Mouse (Mus musculus) left cerebral cortex, postnatal 25 days (tissue): ENCODE measurements at regions not wholly inside any gene's neighbourhood (a gene's known extent, or its start where the extent isn't known, plus 50 kb on each side); places are given as distances from the start of the nearest gene placed in this dataset.
A peak's percentile ranks its signal among the peaks of the same experiment; 100 is the strongest.

Experiments
- DNase-seq, 2 experiments: peaks; one replicate each; pipeline ENCODE4 v3.0.0; 2022; ENCODE audit warnings: low spot score in 2 of 2, mixed read lengths in 1 of 2
- intact Hi-C: fragments of 180-260 bp; cut with DNase I; formaldehyde crosslinking; loops from one replicate; pipeline ENCODE4 v1.15.1; 2025

DNA sequence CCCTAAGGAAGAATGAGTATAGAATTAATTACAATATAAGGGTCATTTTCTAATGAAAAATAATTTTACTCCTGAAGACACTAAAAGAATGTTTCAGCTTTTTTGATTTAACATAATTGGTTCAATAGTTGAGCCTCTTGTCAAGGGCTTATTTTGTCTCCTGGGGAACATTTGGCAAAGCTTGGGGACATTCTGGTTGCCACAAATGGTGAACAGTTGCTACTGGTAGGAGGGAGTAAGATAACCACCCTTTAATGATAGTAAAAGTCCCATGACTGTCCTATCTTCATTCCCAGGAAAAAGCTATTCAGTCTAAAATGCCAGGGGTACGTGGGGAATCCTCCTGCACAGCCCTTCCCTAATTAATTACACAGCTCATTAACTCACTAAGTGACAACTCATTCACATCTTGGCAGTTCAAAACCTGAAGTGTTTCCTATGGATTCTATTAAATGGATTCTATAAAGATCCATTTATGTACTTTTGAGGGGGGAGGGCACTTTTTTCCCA, 217.3 kb upstream of the Sox9 start:
- DNase-seq = no peak
- intact Hi-C loops = no loop called here

GRCm38 (mm10) chr11:112566071-112566470, 216.0 kb upstream of the Sox9 start:
- no peak for DNase-seq
- intact Hi-C loops = no loop called here

DNA sequence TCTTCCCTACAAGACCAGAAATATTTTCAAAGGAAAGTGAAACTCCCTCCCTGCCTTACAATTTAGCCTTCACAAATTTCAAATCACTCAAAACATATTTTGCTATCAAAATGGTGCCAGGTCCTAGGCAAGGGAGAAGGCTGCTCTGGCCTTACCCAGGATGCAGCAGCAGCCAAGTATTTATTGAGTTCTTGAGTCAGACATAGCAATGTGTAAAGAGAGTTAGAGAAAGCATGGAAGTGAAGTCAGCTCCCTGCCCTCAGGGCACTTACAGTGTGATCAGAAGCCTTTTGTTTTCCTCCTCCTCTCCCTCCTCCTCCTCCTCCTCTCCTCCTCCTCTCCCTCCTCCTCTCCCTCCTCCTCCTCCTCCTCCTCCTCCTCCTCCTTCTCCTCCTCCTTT, 194.6 kb upstream of the Sox9 start:
- intact Hi-C loops = no loop called here
- no peak for DNase-seq

- intact Hi-C loops = no loop called here
Observed at GRCm38 (mm10) chr11:112588088-112588487, 193.9 kb upstream of the Sox9 start.

GRCm38 (mm10) chr11:112590214-112590613, 191.8 kb upstream of the Sox9 start:
- intact Hi-C loops = no loop called here
- DNase-seq = no peak

More at GRCm38 (mm10) chr11:112588088-112588487, 193.9 kb upstream of the Sox9 start:
- no peak for DNase-seq

DNA sequence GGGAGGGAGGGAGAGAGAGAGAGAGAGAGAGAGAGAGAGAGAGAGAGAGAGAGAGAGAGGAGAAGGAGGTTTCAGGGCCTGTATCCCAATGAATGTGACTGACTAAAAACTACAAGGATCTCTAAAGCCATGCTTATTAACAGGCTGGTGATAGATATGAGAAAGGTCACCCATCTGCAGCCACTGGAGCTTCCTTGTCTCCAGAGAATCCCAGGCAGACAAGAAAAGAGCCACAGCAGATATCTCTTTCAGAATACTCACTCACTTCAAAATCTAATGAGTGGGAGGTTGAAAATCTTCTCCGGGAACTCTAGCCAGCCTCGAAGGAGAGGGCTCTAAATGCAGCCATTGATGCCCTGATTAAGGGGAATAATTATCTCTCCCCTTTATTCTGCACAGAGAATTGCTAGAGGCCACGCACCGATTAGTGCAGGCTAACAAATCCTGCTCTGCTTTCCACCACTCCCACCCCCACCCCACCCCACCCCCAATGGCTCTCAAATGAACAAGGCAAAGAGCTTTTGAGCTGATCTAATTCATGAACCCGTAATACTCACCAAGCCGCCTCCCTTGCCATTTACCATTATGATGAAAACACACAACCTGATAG, 189.5 kb upstream of the Sox9 start:
- intact Hi-C loops = no loop called here

DNA sequence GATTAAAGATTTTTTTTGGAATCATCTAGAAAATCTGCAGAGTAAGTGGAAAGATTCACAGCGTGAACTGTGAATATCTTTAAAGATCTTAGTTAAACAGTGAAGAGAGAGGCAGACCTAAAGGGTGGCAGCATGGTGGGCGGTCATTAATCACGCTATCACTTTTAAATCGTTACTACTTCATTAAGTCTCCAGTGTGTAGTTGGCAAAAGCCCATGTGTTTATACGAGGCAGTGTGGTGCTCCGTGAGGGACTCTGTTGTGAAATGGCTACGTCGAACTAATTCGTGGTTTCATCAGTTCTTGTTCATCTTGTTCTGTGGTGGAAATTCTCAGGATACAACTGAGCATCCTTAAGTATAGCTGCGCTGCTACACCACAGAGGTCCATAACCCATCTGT, 188.2 kb upstream of the Sox9 start:
- DNase-seq = no peak
- intact Hi-C loops = no loop called here

More for the DNA sequence above, 189.5 kb upstream of the Sox9 start:
- no peak for DNase-seq

DNA sequence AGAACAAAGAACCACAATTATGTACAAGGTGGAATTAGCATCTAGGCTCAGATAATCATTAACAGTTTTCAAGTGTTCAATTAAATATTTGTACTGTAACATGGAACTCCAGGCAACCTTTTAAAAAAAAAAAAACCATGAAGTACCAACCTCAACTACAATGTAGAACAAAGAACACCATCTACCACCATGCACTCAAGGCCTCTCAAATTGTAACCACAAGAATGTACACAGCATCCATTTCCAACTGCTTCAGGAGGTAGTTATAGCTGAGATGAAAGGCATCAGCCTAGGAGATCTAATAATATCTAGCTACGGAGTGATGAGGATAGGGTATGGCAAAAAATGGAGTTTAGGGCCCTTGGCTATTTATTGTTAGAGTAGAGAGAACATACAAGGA, 174.7 kb upstream of the Sox9 start:
- intact Hi-C loops = no loop called here

DNA sequence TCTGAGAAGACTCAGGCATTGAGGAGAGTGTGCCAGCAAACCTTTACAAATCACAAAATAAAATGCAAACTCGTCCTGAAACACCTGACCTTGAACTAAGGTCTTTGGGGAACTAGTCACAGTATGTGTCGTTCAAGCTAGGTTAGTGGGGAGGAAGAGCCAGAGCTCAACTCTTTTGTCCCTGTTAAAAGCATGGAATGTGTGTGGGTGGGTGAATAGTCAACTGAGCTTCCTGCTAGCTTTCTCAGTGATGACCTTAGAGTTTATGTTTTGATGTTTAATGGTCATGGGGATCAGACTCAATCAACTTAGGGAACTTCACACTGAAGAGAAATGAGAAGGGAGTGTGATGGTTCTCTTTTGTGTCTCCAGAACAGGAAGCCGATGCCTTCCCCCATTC, 172.7 kb upstream of the Sox9 start:
- intact Hi-C loops = no loop called here
- no peak for DNase-seq

More for the DNA sequence above, 174.7 kb upstream of the Sox9 start:
- no peak for DNase-seq

- DNase-seq = peak in 1 of 2 experiments; percentile 51
- intact Hi-C loops = no loop called here
Observed at GRCm38 (mm10) chr11:112611073-112611472, 171.0 kb upstream of the Sox9 start.

- intact Hi-C loops = no loop called here
- no peak for DNase-seq
Observed at GRCm38 (mm10) chr11:112615629-112616028, 166.4 kb upstream of the Sox9 start.

DNA sequence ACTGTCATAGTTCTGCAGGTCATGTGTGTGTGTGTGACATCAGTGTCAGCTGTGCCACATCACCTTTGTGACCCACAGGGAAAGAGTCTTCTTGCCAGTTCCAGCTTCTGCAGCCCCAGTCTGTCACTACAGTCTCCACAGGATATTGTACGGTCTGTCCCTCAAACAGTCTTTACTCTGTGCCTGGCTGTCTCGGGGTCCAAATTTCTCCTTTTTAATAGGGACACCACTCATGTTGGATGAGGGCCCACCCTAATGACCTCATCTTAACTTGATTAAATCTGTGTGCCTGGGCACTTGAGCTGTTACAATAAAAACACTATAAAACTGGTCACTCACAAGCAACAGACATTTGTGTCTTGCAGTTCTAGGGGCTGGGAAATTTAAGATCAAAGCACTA, 165.1 kb upstream of the Sox9 start:
- intact Hi-C loops = no loop called here
- DNase-seq = no peak

GRCm38 (mm10) chr11:112620916-112621315, 161.1 kb upstream of the Sox9 start:
- intact Hi-C loops = no loop called here
- DNase-seq = peak; percentile 21 to 56

- intact Hi-C loops = no loop called here
- DNase-seq = peak in 1 of 2 experiments; percentile 22
Observed at GRCm38 (mm10) chr11:112621385-112622120, 160.5 kb upstream of the Sox9 start.

DNA sequence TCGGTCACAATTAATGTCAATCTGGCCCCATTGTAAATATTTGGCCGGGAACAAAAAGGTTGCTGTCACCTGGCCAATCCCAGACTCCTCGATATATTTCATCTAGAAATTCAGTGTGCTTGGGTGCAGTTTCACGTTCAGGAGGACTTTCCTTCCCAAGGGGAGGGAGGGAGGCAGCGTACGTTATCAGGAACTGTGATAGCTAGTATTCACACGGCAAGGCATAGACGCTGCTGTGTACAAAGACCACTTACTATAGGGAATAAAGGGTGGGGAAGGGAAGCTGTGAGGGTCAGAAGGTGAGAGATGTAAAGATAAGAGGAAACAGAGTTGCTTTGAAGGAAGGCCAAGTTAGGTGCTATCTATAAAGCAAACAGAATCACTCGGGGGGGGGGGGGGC, 132.7 kb upstream of the Sox9 start:
- intact Hi-C loops = no loop called here
- no peak for DNase-seq

DNA sequence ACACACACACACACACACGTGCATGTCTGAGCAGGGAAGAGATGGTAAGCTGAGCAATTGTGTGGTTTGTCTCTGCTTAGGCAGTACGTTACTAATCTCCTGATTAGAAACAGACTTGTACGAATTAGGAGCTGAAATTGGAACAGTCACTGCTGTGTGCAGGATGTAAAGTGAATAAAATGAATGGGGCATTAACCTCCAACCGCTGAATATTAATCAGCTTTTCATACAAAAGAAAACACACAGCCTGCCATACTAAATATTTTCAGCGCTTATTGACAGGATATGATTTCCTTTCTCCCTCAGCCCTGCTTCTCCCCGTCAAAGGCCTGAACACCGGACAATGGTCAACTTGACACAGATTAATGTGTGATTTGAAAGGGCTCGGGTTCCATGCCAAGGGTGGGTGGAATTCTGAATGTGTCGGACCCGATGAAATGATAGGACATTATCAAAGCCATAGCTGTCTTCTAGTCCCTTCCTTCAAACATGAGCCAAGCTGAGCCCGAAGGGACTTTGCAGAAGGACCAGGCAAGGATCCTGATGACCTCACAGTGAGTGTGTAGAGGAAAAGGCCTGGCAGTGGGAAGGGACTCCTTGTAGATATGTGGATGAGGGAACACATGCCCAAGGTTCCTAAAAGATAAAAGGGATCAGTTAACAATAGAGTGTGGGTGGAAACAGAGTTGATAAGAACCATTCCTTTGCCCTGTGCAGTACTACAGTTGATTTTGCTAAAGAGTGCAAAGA, 124.4 kb upstream of the Sox9 start:
- intact Hi-C loops = no loop called here
- DNase-seq = no peak

DNA sequence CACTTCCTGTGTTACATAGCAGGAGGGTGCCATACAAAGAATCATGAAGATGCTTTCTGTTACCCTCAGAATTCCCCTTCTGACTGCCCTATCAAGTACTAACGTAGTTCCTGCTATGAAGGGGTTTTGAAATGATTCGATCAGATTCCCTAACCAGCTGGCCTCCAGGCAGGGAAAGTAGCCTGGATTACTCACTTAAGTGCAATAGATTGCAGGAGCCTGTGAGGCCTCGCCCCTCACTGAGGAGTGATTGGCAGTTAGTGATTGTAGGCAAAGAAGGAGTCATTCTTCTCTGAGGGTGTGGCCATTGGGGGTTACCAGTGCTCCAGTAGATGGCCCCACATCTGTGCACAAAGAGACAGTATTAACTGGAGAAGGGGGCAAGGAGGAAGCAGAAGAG, 122.1 kb upstream of the Sox9 start:
- intact Hi-C loops = no loop called here

DNA sequence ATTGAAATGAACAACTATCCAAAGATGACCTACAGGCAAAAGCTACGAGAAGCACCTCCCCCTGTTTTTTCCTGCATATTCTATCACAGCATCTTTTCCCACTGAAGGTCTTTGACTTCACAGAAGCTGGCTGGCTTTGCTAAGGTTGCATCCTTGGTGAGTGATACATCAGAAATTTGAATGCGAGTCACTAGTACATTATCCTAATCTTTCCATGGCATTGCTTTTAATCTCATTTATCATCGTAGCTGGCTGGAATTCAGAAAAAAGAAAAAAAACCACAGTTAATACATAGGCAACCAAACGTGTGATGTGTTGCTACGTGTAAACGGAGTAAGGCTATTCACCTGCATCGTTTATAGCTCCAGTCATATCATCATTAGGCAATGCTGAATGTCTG, 120.6 kb upstream of the Sox9 start:
- no peak for DNase-seq
- intact Hi-C loops = no loop called here

More for the DNA sequence above, 122.1 kb upstream of the Sox9 start:
- DNase-seq = no peak

DNA sequence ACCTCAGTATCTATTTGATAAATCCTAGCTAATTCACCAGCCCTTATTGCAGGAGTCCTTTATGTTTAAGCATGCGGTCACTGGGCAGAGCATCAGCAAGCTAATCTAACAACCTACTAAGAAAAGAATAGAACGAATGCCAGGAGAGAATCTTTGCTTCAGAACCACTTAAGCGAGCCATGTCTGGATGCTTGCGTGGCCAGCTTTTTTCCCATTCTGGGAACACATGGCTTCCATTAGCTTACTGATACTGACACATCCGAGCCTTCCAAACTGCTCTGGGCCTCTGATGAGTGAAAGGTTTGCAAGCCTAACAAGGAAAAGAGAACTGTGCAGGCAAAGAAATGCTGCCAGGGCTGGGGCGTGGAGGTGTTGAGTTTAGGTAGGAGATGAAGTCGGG, 114.7 kb upstream of the Sox9 start:
- no peak for DNase-seq
- intact Hi-C loops = no loop called here

DNA sequence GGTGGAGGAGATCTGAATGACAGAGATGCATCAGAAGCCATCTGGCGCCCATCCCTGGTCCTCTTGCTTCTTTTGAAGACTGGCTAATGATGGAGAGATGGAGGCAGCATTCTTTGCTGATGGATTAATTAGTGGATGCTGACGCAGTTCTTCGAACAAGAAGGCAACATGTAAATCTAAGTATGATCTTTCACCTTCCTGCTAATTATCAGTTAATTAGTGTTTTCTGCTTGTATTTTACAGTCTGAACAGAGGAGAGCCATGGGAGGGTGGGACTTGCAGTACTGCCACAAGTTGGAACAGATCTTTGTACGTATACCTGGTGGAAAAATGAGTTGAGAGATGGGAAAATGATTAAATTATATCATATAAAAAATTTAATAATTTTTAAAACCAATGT, 109.9 kb upstream of the Sox9 start:
- intact Hi-C loops = no loop called here
- no peak for DNase-seq

GRCm38 (mm10) chr11:112690047-112690446, 92.0 kb upstream of the Sox9 start:
- intact Hi-C loops = no loop called here
- no peak for DNase-seq
